Mouse (Mus musculus): ENCODE results near the gene Pcare. TPM values are rescaled to one million over a fixed set of nuclear protein-coding genes. Genes with fewer than 3 reads are reported as not detected.

Pcare gene
- not detected in 2 replicates for polyA plus RNA-seq (2014; fragmentation: Nextera tagmentation; extraction: Ambion mirVana)

DNA sequence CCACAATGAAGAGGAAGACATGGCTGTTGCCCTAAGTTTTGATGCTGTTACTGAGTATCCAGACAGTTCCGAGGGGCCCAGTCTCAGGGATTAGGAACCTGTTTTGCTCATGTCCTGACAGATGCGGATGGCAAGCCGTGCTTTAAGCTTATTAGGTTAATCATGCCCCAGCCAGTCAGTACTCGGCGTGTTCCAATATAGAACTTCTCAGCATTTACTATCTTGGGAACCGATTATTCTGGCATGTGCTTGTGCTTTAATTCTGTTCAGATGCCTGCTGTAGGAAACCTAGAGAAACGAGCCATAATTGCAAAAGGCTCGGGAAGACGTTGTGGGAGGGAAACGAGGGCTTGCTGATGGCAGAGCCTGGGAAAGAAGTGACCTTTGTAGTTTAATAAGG lies at the start of gene Pcare:
TSS of gene Pcare (minus strand) at position 64 of the 400 bp plus-strand sequence.
- no peaks in the 10 kb centered on the region for H3K9me3 ChIP-seq (replicated peaks; ENCODE audit: control insufficient read depth, low read length)
- no peak within 1 kb of the TSS for H3K27ac ChIP-seq (replicated peaks; ENCODE audit: low read depth, low read length)
- no peaks in the 10 kb centered on the region for H3K27me3 ChIP-seq (ENCODE audit: control insufficient read depth, insufficient read depth, low read length)
- DNase-seq (ENCODE audit: low spot score) (no peak), ATAC-seq (replicated peaks; ENCODE audit: insufficient number of reproducible peaks, low FRiP score, low TSS enrichment, low read depth) (no peak)
- 63% methylated on average over 10 of the region's 10 CpGs for WGBS
- H3K4me3 ChIP-seq (ENCODE audit: low read depth, low read length) = no peak within 1 kb of the TSS
- no peaks in the 10 kb centered on the region for H3K36me3 ChIP-seq (replicated peaks; ENCODE audit: control insufficient read depth, insufficient read depth, low read depth, low read length)
- no peak within 1 kb of the TSS for H3K4me2 ChIP-seq (ENCODE audit: low read depth, low read length)
- H3K9ac ChIP-seq (replicated peaks; ENCODE audit: low read length) = no peak within 1 kb of the TSS
- H3K4me1 ChIP-seq (ENCODE audit: control insufficient read depth, insufficient read depth, low read length) = no peaks in the 10 kb centered on the region

DNA sequence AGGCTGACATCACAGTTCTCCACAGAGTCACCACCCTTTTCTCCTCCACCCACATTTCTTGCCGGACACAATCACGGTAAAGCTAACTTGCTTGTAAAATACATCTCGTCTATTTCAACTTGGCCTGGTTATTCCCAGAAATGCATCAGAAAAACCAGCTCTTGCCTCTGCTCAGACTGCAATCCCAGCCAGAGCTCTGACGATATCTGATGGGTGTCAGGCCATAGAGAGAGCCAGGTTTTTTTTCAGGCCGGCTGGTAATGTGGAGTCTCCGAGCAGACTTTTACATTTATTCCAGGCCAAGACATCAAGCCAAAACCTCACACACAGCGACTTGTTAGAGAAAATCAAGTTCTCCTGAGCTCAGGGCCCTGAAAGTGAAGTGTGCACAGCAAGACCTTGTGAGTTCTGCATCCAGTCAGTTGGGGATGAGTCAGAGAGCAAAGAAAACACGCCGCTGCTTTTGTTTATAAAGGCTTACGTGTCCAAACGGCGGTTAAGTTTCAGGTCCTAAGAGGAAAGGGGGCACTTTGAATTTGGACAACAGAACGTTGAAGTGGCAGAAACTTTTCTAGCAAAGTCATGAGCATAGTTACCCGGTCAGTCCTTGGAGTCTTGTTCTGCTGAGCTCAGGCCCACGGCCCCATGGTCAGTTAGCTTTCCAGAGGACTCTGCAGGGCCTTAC lies 43.0 kb upstream of the Pcare start:
- DNase-seq (ENCODE audit: low spot score) (no peak), ATAC-seq (replicated peaks; ENCODE audit: insufficient number of reproducible peaks, low FRiP score, low TSS enrichment, low read depth) (no peak)
- WGBS = 86% methylated on average over 15 of the region's 15 CpGs
- Histone ChIP-seq H3K4me2 (ENCODE audit: low read depth, low read length) (no peak overlapping the region), H3K9me3 (replicated peaks; ENCODE audit: control insufficient read depth, low read length) (no peaks in the 10 kb centered on the region), H3K36me3 (replicated peaks; ENCODE audit: control insufficient read depth, insufficient read depth, low read depth, low read length) (no peaks in the 10 kb centered on the region), H3K27me3 (ENCODE audit: control insufficient read depth, insufficient read depth, low read length) (no peaks in the 10 kb centered on the region), H3K9ac (replicated peaks; ENCODE audit: low read length) (no peak overlapping the region), H3K4me3 (ENCODE audit: low read depth, low read length) (no peak overlapping the region), H3K27ac (replicated peaks; ENCODE audit: low read depth, low read length) (no peak overlapping the region), H3K4me1 (ENCODE audit: control insufficient read depth, insufficient read depth, low read length) (no peaks in the 10 kb centered on the region)

DNA sequence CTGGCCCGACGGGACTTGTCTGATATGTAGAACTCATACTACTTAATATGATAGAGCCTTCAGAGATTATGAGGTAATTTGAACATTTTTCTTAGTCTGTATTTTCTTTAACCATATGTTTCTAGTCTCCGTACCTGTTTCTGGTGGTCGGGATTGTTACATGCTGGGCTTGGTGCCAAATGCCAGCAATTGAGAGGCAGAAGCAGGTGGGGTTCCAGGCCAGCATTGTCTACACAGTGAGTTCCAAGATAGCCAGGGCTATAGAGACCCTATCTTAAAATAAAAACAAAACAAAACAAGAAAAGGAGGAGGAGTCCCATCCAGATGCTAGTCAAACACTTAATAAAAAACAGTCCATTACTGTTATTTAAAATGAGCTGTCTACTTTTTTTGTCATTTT lies 38.9 kb upstream of the Pcare start:
- H3K27me3 ChIP-seq (ENCODE audit: control insufficient read depth, insufficient read depth, low read length) = no peaks in the 10 kb centered on the region
- ATAC-seq (replicated peaks; ENCODE audit: insufficient number of reproducible peaks, low FRiP score, low TSS enrichment, low read depth) (no peak), DNase-seq (ENCODE audit: low spot score) (no peak)
- no peak overlapping the region for H3K27ac ChIP-seq (replicated peaks; ENCODE audit: low read depth, low read length)
- H3K36me3 ChIP-seq (replicated peaks; ENCODE audit: control insufficient read depth, insufficient read depth, low read depth, low read length) = no peaks in the 10 kb centered on the region
- H3K4me3 ChIP-seq (ENCODE audit: low read depth, low read length) = no peak overlapping the region
- WGBS = 88% methylated on average over 4 of the region's 4 CpGs
- no peak overlapping the region for H3K4me2 ChIP-seq (ENCODE audit: low read depth, low read length)
- no peaks in the 10 kb centered on the region for H3K4me1 ChIP-seq (ENCODE audit: control insufficient read depth, insufficient read depth, low read length)
- no peaks in the 10 kb centered on the region for H3K9me3 ChIP-seq (replicated peaks; ENCODE audit: control insufficient read depth, low read length)
- H3K9ac ChIP-seq (replicated peaks; ENCODE audit: low read length) = no peak overlapping the region

DNA sequence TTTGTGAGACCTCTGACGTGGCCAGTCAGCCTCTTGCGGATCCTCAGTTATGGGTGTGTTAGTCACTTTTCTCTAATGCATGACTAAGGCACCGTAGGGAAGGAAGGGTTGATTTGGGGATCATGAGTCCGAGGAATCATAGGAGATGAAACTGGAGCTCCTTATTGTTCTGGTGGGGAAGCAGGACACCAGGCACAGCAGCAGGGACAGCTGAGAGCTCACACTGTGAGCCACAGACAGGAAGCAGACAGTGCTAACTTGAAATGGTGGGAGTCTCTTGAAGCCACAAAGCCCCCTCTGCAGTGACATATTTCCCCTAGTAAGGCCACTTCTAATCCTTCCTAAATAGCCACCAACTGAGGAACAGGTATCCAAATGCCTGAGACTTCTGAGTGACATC lies 38.4 kb upstream of the Pcare start:
- ATAC-seq (replicated peaks; ENCODE audit: insufficient number of reproducible peaks, low FRiP score, low TSS enrichment, low read depth) (no peak), DNase-seq (ENCODE audit: low spot score) (no peak)
- Histone ChIP-seq H3K4me1 (ENCODE audit: control insufficient read depth, insufficient read depth, low read length) (no peaks in the 10 kb centered on the region), H3K27me3 (ENCODE audit: control insufficient read depth, insufficient read depth, low read length) (no peaks in the 10 kb centered on the region), H3K9me3 (replicated peaks; ENCODE audit: control insufficient read depth, low read length) (no peaks in the 10 kb centered on the region), H3K36me3 (replicated peaks; ENCODE audit: control insufficient read depth, insufficient read depth, low read depth, low read length) (no peaks in the 10 kb centered on the region), H3K4me2 (ENCODE audit: low read depth, low read length) (no peak overlapping the region), H3K9ac (replicated peaks; ENCODE audit: low read length) (no peak overlapping the region), H3K4me3 (ENCODE audit: low read depth, low read length) (no peak overlapping the region), H3K27ac (replicated peaks; ENCODE audit: low read depth, low read length) (no peak overlapping the region)
- WGBS = 94% methylated on average over 4 of the region's 4 CpGs

DNA sequence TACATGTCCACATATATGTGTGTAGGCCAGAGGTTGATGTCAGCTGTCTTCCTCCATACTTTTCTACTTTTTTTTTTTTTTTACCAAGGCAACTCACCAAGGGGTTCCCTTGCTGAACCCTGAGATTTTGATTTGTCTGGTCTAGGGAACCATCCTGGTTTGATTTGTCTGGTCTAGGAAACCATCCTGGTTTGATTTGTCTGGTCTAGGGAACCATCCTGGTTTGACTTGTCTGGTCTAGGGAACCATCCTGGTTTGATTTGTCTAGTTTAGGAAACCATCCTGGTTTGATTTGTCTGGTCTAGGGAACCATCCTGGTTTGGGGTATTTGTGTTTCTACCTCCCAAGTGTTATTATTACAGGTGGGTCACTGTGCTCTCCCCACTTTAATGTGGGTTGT lies 33.8 kb upstream of the Pcare start:
- Histone ChIP-seq H3K36me3 (replicated peaks; ENCODE audit: control insufficient read depth, insufficient read depth, low read depth, low read length) (no peaks in the 10 kb centered on the region), H3K27ac (replicated peaks; ENCODE audit: low read depth, low read length) (no peak overlapping the region), H3K9ac (replicated peaks; ENCODE audit: low read length) (no peak overlapping the region), H3K27me3 (ENCODE audit: control insufficient read depth, insufficient read depth, low read length) (no peaks in the 10 kb centered on the region; the same call in 1 of the 2 replicates), H3K4me3 (ENCODE audit: low read depth, low read length) (no peak overlapping the region), H3K4me1 (ENCODE audit: control insufficient read depth, insufficient read depth, low read length) (no peaks in the 10 kb centered on the region), H3K4me2 (ENCODE audit: low read depth, low read length) (no peak overlapping the region), H3K9me3 (replicated peaks; ENCODE audit: control insufficient read depth, low read length) (no peaks in the 10 kb centered on the region)
- DNase-seq (ENCODE audit: low spot score) = no peak
- no peak for ATAC-seq (replicated peaks; ENCODE audit: insufficient number of reproducible peaks, low FRiP score, low TSS enrichment, low read depth)

DNA sequence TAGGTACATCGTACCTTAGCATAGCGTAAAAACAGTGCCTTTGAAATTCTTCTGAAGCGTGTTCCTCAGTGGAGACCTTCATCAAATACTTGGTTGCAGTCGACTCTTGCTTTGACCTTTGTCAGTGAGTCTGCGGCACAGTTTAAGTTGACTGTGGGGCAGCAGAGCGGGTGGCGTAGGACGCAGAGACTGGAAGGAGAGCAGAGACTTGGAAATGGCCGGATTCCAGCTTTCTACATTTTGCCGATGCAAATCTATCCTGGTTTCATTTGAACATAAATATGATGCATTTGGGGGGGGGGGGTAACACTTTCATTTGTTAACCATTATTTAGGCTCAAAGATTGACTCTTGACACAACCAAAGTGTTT lies 30.7 kb upstream of the Pcare start:
- Histone ChIP-seq H3K36me3 (replicated peaks; ENCODE audit: control insufficient read depth, insufficient read depth, low read depth, low read length) (no peaks in the 10 kb centered on the region), H3K27me3 (ENCODE audit: control insufficient read depth, insufficient read depth, low read length) (no peaks in the 10 kb centered on the region; the same call in 1 of the 2 replicates), H3K9ac (replicated peaks; ENCODE audit: low read length) (peak overlapping the region; percentile 81), H3K4me3 (ENCODE audit: low read depth, low read length) (peak overlapping the region; percentile 77), H3K4me2 (ENCODE audit: low read depth, low read length) (peak overlapping the region; percentile 88), H3K4me1 (ENCODE audit: control insufficient read depth, insufficient read depth, low read length) (no peaks in the 10 kb centered on the region), H3K27ac (replicated peaks; ENCODE audit: low read depth, low read length) (no peak overlapping the region), H3K9me3 (replicated peaks; ENCODE audit: control insufficient read depth, low read length) (no peaks in the 10 kb centered on the region)
- 11% methylated on average over 10 of the region's 10 CpGs for WGBS
- ATAC-seq (replicated peaks; ENCODE audit: insufficient number of reproducible peaks, low FRiP score, low TSS enrichment, low read depth) (no peak), DNase-seq (ENCODE audit: low spot score) (no peak)

DNA sequence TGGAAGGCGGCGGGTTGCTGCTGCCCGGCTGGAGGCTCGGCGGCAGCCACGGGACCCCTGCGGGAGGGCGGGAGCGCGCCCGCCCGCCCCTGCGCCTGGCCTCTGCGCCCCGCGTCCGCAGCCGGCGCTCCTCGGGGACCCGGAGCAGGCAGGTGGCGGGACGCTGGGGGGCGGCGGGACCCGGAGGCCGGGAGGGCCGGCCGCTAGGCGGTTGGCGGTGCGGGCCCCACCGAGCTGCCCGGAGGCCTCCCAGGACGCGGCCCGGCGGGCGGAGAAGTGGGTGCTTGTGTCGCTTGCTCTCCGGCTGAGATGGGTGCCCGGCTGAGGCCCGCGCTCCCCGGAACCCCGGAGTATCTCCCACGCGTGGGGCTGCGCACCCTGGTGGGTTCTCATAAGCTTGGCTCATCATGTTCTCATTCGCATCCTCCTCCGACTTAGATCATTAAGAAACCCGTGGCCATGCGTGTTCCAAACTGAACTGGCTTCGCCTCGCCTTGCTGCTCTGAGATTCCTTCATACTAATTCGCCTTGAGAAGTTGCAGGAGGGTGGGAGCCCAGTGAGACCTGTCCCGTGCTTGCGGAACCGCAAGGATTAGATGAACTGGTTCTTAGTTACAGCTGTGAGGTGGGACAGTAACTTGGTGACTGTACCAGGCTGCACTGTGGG lies 30.1 kb upstream of the Pcare start:
- H3K4me1 ChIP-seq (ENCODE audit: control insufficient read depth, insufficient read depth, low read length) = no peaks in the 10 kb centered on the region
- ATAC-seq (replicated peaks; ENCODE audit: insufficient number of reproducible peaks, low FRiP score, low TSS enrichment, low read depth) (peak; percentile 48; the same call in 1 of the 2 replicates), DNase-seq (ENCODE audit: low spot score) (peak; percentile 47)
- WGBS = 1% methylated on average over 38 of the region's 59 CpGs
- peak overlapping the region; percentile 81 for H3K9ac ChIP-seq (replicated peaks; ENCODE audit: low read length)
- no peaks in the 10 kb centered on the region for H3K9me3 ChIP-seq (replicated peaks; ENCODE audit: control insufficient read depth, low read length)
- no peaks in the 10 kb centered on the region; the same call in 1 of the 2 replicates for H3K27me3 ChIP-seq (ENCODE audit: control insufficient read depth, insufficient read depth, low read length)
- no peaks in the 10 kb centered on the region for H3K36me3 ChIP-seq (replicated peaks; ENCODE audit: control insufficient read depth, insufficient read depth, low read depth, low read length)
- H3K4me2 ChIP-seq (ENCODE audit: low read depth, low read length) = peak overlapping the region; percentile 88
- H3K4me3 ChIP-seq (ENCODE audit: low read depth, low read length) = peak overlapping the region; percentile 77
- H3K27ac ChIP-seq (replicated peaks; ENCODE audit: low read depth, low read length) = no peak overlapping the region

DNA sequence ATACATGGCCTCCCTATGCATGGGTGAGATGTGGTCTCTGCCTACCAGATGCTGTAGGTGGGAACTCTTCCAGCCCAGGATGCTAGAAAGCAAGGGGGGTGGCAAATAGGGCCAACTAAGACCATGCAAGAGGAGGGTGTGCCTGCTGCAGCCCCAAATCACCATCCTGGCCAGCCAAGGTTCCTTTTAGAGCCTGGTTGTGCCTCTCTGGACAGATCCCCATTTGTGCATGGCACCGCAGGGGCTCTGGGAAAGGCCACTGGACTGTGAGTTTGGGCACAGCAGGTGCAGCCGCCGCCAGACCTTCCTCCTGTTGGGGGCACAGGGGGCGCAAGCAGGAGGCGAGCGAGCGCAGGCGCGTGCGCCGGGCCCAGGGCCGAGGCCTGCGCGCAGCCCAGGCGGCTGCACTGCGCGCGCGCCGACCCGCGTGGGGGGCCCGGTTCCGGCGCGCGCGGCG lies 29.6 kb upstream of the Pcare start:
- H3K36me3 ChIP-seq (replicated peaks; ENCODE audit: control insufficient read depth, insufficient read depth, low read depth, low read length) = no peaks in the 10 kb centered on the region
- H3K4me2 ChIP-seq (ENCODE audit: low read depth, low read length) = peak overlapping the region; percentile 88
- peak overlapping the region; percentile 81 for H3K9ac ChIP-seq (replicated peaks; ENCODE audit: low read length)
- no peaks in the 10 kb centered on the region for H3K9me3 ChIP-seq (replicated peaks; ENCODE audit: control insufficient read depth, low read length)
- no peak overlapping the region for H3K27ac ChIP-seq (replicated peaks; ENCODE audit: low read depth, low read length)
- no peaks in the 10 kb centered on the region for H3K4me1 ChIP-seq (ENCODE audit: control insufficient read depth, insufficient read depth, low read length)
- ATAC-seq (replicated peaks; ENCODE audit: insufficient number of reproducible peaks, low FRiP score, low TSS enrichment, low read depth) (peak; percentile 74), DNase-seq (ENCODE audit: low spot score) (no peak)
- WGBS = 0% methylated on average over 11 of the region's 29 CpGs
- H3K4me3 ChIP-seq (ENCODE audit: low read depth, low read length) = peak overlapping the region; percentile 77
- H3K27me3 ChIP-seq (ENCODE audit: control insufficient read depth, insufficient read depth, low read length) = no peaks in the 10 kb centered on the region; the same call in 1 of the 2 replicates

Measured in embryonic facial prominence, embryonic 11.5 days (tissue).